Mouse (Mus musculus): ENCODE data around the gene Dnm3.
A peak's percentile ranks its signal among the peaks of the same experiment; 100 is the strongest.

The Dnm3 gene

DNA sequence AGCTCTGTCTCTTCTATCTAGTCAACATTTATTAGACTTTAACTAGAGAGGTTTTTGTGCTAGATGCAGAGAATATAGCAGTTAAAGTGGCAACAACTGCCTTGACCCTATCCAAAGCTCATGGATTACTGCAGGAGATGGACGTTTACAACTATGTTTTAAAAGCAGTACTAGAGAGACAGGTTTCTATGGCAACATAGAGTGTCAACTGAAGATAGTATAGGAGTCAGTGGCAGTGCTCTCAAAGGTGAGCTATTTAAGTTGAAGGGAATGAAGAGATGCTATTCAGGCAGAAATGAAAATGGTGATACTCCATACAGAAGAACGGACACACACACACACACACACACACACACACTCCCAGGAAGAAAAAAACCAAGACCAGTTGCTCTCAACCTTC, 225.0 kb downstream of the Dnm3 start:
- DNase-seq (ENCODE audit: extremely low spot score, low spot score): no peak

GRCm38 (mm10) chr1:162247216-162247615, 230.6 kb downstream of the Dnm3 start:
- no peak for DNase-seq (ENCODE audit: extremely low spot score, low spot score)

DNA sequence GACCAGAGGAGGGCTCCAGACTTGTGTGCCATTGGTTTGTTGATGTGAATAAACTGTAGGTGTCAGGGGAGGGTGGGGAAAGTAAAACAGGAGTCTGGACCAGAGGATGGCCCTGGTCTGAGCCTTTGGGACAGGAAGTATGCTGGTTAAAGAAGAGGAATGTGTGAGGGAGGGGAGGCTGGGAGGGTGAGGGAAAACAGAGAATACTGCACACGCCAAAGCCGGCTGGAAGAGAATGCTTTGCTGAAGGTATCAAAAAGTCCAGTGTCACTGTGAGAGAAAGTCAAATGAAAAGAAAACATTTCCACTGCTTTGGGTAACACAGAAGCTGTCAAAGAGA, 234.2 kb downstream of the Dnm3 start:
- DNase-seq (ENCODE audit: extremely low spot score, low spot score): no peak

DNA sequence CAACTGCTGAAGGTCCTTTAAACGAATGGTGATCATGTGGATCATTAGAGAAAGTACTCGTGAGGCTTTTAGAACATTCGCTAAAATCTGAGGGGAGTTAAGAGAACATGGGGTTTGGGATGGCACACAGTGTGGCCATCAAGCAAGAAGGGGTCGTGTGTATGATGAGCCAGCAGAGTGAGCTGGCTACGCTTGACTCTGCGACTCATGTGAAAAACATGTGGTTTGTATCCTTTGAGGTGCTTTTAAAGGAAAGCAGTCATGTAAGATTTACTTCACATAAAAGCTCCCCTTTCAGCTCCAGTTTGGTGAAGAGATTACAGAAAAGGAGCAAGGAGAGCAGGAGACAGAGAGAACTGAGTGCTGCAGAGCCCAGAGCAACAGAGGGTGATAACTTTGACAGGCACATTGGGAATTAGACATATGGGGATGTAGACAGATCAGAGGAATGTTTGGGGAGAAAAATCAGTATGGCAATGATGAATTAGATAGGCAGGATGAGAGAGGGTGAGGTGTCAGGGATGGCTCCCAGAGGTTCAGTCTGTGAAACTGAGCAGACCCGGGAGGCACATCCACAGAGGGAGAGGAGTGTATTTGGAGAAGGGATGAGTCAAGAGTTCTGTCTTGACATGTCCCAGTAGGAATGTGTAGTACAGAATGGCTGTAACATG, 234.7 kb downstream of the Dnm3 start:
- peak; percentile 46 for DNase-seq (ENCODE audit: extremely low spot score, low spot score)

DNA sequence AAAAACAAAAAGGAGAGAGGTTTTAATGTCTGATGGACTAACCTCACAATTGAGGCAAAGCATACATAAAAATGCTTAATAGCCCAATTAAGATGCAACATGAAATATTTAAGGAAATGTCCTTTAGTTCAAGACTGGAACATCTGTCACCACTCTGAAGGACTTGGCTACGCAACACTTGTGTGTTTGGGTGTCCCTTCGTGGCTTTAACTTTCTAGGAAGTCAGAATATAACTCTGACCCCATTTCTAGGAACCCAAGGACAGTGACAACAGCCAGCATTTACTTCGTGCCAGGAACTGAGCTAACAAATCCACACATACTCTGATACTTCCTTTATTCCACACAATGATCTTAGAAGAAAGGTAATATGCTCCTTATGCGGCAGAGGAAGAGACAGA, 237.1 kb downstream of the Dnm3 start:
- no peak for DNase-seq (ENCODE audit: extremely low spot score, low spot score)

- DNase-seq (ENCODE audit: extremely low spot score, low spot score): no peak
These were observed 239.2 kb downstream of the Dnm3 start for GRCm38 (mm10) chr1:162238646-162239045.

DNA sequence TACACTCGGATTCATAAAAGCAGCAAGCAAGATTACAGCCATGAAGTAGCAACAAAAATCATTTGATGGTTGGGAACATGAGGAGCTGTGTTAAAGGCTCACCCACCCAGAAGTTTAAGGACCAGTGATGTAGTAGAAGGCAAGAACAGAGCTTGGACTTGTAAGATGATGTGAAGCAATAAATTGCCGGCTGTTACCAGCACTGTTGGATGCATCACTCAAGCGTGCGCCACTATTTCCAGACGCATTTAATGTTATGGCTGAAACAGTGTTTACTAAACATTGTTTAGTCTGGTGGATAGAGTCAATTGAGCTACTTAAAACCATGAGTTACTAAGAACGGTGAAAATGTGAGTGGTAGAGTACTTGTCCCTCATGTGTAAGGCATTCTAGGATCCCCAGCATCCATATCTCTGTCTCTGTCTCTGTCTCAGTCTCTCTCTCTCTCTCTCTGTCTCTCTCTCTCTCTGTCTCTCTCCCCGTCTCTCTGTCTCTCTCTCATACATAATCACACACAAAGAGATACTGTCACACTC, 241.1 kb downstream of the Dnm3 start:
- DNase-seq (ENCODE audit: extremely low spot score, low spot score): no peak

DNA sequence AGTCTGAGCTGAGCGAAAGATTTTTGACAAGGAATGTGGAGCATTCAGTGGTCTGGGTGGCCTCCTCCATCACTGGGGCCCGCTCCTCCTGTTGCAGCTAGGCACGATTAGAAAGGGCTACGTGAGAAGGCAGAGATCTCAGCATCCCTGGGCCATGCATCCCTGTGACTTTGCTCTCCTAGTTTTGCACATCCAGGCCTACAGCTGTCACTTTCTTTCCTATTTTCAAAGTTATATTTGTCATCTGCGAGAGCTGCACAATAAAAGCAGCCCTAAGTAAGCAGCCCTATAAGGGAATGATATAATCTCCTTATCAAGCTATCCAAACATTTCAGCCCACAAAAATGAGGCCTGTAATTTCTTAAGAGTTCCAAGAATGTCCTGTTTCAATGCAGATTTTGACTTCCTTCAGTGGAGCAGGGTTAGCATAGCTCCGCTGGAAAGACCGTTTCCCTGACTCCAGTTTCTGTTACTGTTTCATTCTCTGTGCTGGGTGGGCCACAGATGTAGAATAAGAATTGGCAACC, 252.2 kb downstream of the Dnm3 start:
- no peak for DNase-seq (ENCODE audit: extremely low spot score, low spot score)

GRCm38 (mm10) chr1:162224817-162225605, 252.8 kb downstream of the Dnm3 start:
- DNase-seq (ENCODE audit: extremely low spot score, low spot score): peak; percentile 27

- DNase-seq (ENCODE audit: extremely low spot score, low spot score): no peak
These were observed 253.8 kb downstream of the Dnm3 start for GRCm38 (mm10) chr1:162224061-162224460.

DNA sequence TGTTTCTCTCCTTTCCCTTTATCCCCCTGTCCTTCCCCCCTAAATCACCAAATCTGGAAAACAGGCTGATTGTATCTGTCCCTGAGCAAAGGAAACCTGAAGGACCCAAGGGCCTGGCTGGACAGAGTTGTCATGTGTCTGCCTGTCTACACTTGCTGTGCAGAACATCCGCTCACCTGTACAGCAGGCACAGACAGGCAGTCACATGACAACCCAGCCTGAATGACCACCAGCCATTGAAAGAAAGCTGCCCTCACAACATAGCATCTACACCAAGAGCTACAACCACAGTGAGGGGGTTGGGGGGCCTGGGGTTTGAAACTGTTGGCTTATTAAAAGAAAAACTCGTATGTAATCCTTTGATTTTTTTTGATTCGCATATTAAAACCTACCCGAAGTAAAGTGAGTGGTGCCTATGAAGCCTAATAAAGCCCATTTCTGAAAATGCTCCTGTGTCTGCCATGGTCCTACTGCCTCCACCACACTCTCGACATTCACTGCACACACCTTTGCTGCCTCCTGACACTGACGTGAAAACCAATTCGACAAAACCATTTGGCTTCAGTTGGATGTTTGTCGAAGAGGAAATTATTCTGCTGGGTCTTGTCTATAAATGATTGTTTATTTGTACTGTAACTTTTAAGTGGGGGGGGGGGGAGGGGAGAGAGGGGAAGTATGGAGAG, 254.4 kb downstream of the Dnm3 start:
- DNase-seq (ENCODE audit: extremely low spot score, low spot score): no peak

- no peak for DNase-seq (ENCODE audit: extremely low spot score, low spot score)
These were observed 255.5 kb downstream of the Dnm3 start for GRCm38 (mm10) chr1:162222353-162222752.

DNA sequence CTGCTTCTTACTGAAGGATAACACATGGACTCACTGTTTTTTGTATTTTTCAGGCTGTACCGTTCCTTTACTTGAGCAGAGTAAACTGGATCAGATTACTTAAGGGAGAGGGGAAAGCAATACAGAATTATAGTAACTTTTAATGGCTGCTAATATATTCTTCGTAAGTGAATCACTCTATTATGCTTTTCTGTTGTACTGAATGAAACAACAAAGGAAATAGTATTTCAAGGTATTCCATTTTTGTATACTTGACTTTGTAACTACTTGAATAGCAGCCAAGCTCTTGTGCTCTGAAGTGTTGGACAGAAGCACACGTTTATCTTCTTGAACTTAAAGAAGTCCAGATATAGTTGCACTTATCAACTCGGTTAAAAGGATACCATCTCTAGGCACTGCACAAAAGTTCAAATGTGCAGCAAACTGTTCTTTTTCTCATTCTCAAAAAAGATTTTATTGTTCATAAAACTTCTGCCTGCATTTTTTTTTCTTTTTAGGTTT, 256.0 kb downstream of the Dnm3 start:
- DNase-seq (ENCODE audit: extremely low spot score, low spot score): no peak

DNA sequence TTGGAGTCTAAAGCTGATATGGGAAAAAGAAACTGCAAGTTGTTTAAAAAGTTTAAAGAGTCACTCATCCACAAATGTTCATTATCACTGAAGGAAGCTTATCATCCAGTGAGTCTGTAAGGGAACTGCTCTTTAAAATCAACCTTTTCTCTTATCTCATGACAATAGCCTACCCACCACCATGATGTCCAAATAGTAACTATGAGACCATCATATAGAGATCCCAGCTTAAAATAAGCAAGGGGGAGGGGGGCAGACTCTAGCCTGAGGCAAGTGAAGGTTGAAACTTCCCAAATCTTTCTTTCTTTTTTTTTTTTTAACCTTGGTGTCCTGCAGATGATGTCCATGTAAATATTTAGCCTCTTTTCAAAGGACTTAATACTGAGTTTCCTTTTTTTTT, 256.9 kb downstream of the Dnm3 start:
- DNase-seq (ENCODE audit: extremely low spot score, low spot score): no peak

DNA sequence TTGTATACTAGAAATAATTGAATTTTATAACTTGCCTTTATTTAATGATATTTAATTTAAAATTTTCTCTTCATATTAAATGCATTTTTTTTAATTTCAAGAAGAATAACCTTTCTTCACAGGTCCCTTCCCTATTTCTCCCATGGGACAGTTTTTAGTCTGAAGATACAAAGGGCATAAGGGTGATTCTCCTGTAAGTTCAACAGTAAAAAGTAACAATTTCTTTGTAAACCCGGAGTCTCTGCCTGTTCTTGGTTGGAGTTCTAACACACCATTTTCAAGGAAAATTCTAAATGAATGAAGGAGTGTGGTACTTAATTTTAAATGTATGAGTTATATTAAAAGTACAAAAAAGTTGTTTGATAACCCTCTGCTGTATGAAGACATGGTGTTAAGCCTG, 258.1 kb downstream of the Dnm3 start:
- DNase-seq (ENCODE audit: extremely low spot score, low spot score): no peak

DNA sequence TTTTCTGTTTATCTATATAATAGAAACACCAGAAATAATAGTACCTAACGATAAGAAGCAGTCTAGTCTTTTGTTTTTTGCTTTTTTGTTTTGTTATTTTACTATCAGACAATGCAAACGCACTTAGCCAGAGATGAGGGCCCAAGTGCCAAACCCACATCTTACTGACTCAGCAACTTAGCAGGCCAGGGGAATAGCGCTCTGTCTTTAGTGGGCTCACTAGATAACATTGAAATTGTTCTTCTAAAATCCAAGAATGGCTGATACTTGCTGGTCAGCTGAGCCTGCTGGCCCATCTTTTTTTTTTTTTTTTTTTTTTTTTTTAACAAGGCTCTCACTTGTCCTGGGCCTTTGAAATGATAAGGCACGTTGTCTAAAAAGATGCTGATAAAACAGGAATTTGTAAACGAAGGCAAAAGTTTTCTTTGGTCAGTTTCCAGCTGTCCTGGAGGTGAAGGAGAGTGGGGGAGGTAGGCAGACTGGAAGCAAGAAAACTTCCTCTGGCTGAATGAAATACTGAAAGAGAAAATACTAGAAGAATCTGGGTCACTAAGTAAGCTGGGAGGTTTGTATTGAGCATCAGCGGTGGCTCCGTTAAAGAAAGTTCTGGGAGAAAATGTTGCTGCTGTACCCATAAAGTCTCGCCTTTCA, 259.2 kb downstream of the Dnm3 start:
- no peak for DNase-seq (ENCODE audit: extremely low spot score, low spot score)

GRCm38 (mm10) chr1:162217340-162217974, 260.4 kb downstream of the Dnm3 start:
- peak; percentile 72 for DNase-seq (ENCODE audit: extremely low spot score, low spot score)

- DNase-seq (ENCODE audit: extremely low spot score, low spot score): peak; percentile 42
These were observed 261.2 kb downstream of the Dnm3 start for GRCm38 (mm10) chr1:162216656-162217055.

GRCm38 (mm10) chr1:162215743-162216142, 262.1 kb downstream of the Dnm3 start:
- no peak for DNase-seq (ENCODE audit: extremely low spot score, low spot score)

DNA sequence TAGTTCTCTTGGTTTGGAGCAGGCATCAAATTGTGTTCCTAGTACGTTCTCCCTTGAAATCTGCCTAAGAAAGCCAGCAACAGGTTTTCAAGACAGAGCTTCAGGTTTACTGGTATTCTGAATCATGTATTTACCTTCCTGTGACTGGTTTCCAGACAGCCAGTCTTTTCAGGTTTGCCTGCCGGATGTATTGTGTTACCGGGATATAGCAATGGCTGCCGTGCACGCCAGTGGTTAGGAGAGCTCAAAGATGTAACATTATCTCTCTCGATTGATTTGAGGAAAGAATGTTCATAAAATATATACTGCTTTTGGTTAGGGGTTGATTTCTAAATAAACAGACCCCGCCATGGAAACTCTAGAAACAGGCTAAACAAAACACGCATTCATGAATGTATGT, 264.8 kb downstream of the Dnm3 start:
- DNase-seq (ENCODE audit: extremely low spot score, low spot score): no peak

- peak; percentile 3 for DNase-seq (ENCODE audit: extremely low spot score, low spot score)
These were observed 267.3 kb downstream of the Dnm3 start for GRCm38 (mm10) chr1:162210529-162210928.

All from neural tube, embryonic 10.5 days (tissue).